ENCODE assay signal across 16 mouse cellular contexts in genomic region chr2:145996472-145996871, GRCm38 (mm10).
"Had no signal": no experiment of that assay in that cellular context is flagged by ENCODE, and none has a peak within 500 bp of the region (broad histone marks: within the 10 kb centered on the region; RNA-seq: fewer than 3 reads in every experiment).

No protein-coding gene starts in this region.

- DNase-seq: kidney, adult 2 months; kidney, postnatal 25 days; layer of hippocampus, adult 9-11 months; liver, embryonic 13.5 days; lung, adult 2 months; retina, postnatal 1 day; thymus, adult 18-20 months; thymus, postnatal 36 days had no signal

- H3K27me3 ChIP-seq: liver, embryonic 13.5 days; midbrain, embryonic 12.5 days; neural tube, embryonic 13.5 days had no signal

- H3K9ac ChIP-seq: liver, embryonic 13.5 days; midbrain, embryonic 12.5 days; neural tube, embryonic 13.5 days had no signal

- H3K4me1 ChIP-seq: liver, embryonic 13.5 days; midbrain, embryonic 12.5 days; neural tube, embryonic 13.5 days had no signal

- ATAC-seq: midbrain, embryonic 16.5 days had no signal

- H3K4me2 ChIP-seq: liver, embryonic 13.5 days; midbrain, embryonic 12.5 days; neural tube, embryonic 13.5 days had no signal

- H3K36me3 ChIP-seq: liver, embryonic 13.5 days; midbrain, embryonic 12.5 days; neural tube, embryonic 13.5 days had no signal

- H3K27ac ChIP-seq: kidney, postnatal 0 days; layer of hippocampus, adult 2 months; liver, embryonic 13.5 days; macrophage; midbrain, embryonic 12.5 days; neural tube, embryonic 13.5 days had no signal

- H3K4me3 ChIP-seq: layer of hippocampus, adult 2 months; liver, embryonic 13.5 days; megakaryocyte, embryonic 14.5 days; midbrain, embryonic 12.5 days; myocyte; neural tube, embryonic 13.5 days had no signal

- H3K9me3 ChIP-seq: liver, embryonic 13.5 days; megakaryocyte, embryonic 14.5 days; midbrain, embryonic 12.5 days; neural tube, embryonic 13.5 days had no signal
